Mouse (Mus musculus) stomach, embryonic 16.5 days (tissue): Measurements from ENCODE around the gene Gprc5c. TPM values are rescaled to one million over a fixed set of nuclear protein-coding genes. Genes with fewer than 3 reads are reported as not detected.

Source experiments
- ATAC-seq: fragments of 200-750 bp; cut with Nextera tagmentation; 2 replicates; pipeline ENCODE4 v1.8.0; 2017; ENCODE audit warnings: moderate number of reproducible peaks, moderate TSS enrichment; ENCODE audit not compliant: insufficient read depth, low FRiP score
- H3K27ac ChIP-seq: fragments of 300-500 bp; sonication (generic); 2 replicates; pipeline ENCODE4 v1.5.1; 2014; ENCODE audit warnings: low read length
- H3K27me3 ChIP-seq: fragments of 300-500 bp; sonication (generic); 2 replicates; pipeline ENCODE4 v1.6.1; 2014; ENCODE audit warnings: low read length, control low read depth, mixed read lengths; ENCODE audit not compliant: control insufficient read depth, insufficient read depth
- H3K36me3 ChIP-seq: fragments of 300-500 bp; sonication (generic); 2 replicates; pipeline ENCODE4 v1.6.1; 2014; ENCODE audit warnings: low read length; ENCODE audit not compliant: control insufficient read depth, insufficient read depth
- H3K4me1 ChIP-seq: fragments of 300-500 bp; sonication (generic); 2 replicates; pipeline ENCODE4 v1.6.1; 2014; ENCODE audit warnings: low read length, control low read depth, mixed read lengths; ENCODE audit not compliant: control insufficient read depth, insufficient read depth
- H3K4me2 ChIP-seq: fragments of 300-500 bp; sonication (generic); 2 replicates; pipeline ENCODE4 v1.6.1; 2014; ENCODE audit warnings: low read depth, low read length, mixed read lengths
- H3K4me3 ChIP-seq: fragments of 300-500 bp; sonication (generic); replicated peaks from 2 replicates; pipeline ENCODE4 v1.5.1; 2014; ENCODE audit warnings: mild to moderate bottlenecking, low read length
- H3K9ac ChIP-seq: fragments of 300-500 bp; sonication (generic); 2 replicates; pipeline ENCODE4 v1.6.1; 2014; ENCODE audit warnings: low read length
- H3K9me3 ChIP-seq: fragments of 300-500 bp; sonication (generic); replicated peaks from 2 replicates; pipeline ENCODE4 v1.6.1; 2016; ENCODE audit warnings: low read length, control low read depth; ENCODE audit not compliant: control insufficient read depth
- WGBS: fragments of 180-500 bp; shearing (Covaris S2); extraction: QIAGEN DNeasy Blood & Tissue Kit; methylation state at CpG from one replicate; pipeline ENCODE4 v1.1.7; 2014; 5-methylcytosine and 5-hydroxymethylcytosine counted together
- polyA plus RNA-seq: library from polyadenylated mRNA; unstranded; fragments of >200 nt; fragmentation: Nextera tagmentation; extraction: Ambion mirVana; gene quantifications from 2 replicates; pipeline ENCODE4 v1.2.1, GENCODE M21; 2015

The Gprc5c gene
- polyA plus RNA-seq, 1 experiment from 2014 or later = 23.0 TPM

GRCm38 (mm10) chr11:114858641-114859040 is 7.7 kb downstream of the Gprc5c start:
- WGBS = 83% methylated on average over 2 of the region's 2 CpGs

GRCm38 (mm10) chr11:114861057-114861456 is 10.1 kb downstream of the Gprc5c start:
- Histone ChIP-seq H3K4me1 (peaks cover 3% of the 10 kb centered on the region; the same call in 1 of the 2 replicates), H3K4me2 (no peak overlapping the region), H3K9ac (no peak overlapping the region), H3K4me3 (no peak overlapping the region), H3K27me3 (no peaks in the 10 kb centered on the region), H3K9me3 (no peaks in the 10 kb centered on the region), H3K27ac (no peak overlapping the region), H3K36me3 (no peaks in the 10 kb centered on the region)
- 59% methylated on average over 2 of the region's 2 CpGs for WGBS
- no peak for ATAC-seq

More at GRCm38 (mm10) chr11:114858641-114859040, 7.7 kb downstream of the Gprc5c start:
- Histone ChIP-seq H3K27ac (no peak overlapping the region), H3K9ac (no peak overlapping the region), H3K4me1 (no peaks in the 10 kb centered on the region), H3K27me3 (no peaks in the 10 kb centered on the region), H3K9me3 (no peaks in the 10 kb centered on the region), H3K36me3 (no peaks in the 10 kb centered on the region), H3K4me2 (no peak overlapping the region), H3K4me3 (no peak overlapping the region)
- no peak for ATAC-seq

GRCm38 (mm10) chr11:114862687-114863086 is 11.7 kb downstream of the Gprc5c start:
- Histone ChIP-seq H3K36me3 (no peaks in the 10 kb centered on the region), H3K9ac (no peak overlapping the region), H3K27me3 (no peaks in the 10 kb centered on the region), H3K4me1 (peaks cover 18% of the 10 kb centered on the region), H3K9me3 (no peaks in the 10 kb centered on the region), H3K4me2 (no peak overlapping the region), H3K4me3 (no peak overlapping the region), H3K27ac (no peak overlapping the region)
- WGBS = 84% methylated on average over 3 of the region's 3 CpGs
- no peak for ATAC-seq

- Histone ChIP-seq H3K36me3 (no peaks in the 10 kb centered on the region), H3K4me1 (peaks cover 21% of the 10 kb centered on the region), H3K4me3 (no peak overlapping the region), H3K9ac (no peak overlapping the region), H3K4me2 (no peak overlapping the region), H3K27me3 (no peaks in the 10 kb centered on the region), H3K9me3 (no peaks in the 10 kb centered on the region), H3K27ac (no peak overlapping the region)
- WGBS = 87% methylated on average over 21 of the region's 21 CpGs
- ATAC-seq = no peak
Observed at GRCm38 (mm10) chr11:114863918-114864420, 13.0 kb downstream of the Gprc5c start.

GRCm38 (mm10) chr11:114865999-114866398 is 15.0 kb downstream of the Gprc5c start:
- Histone ChIP-seq H3K27ac (no peak overlapping the region), H3K9ac (no peak overlapping the region), H3K4me3 (no peak overlapping the region), H3K36me3 (no peaks in the 10 kb centered on the region), H3K4me2 (no peak overlapping the region), H3K9me3 (no peaks in the 10 kb centered on the region), H3K27me3 (no peaks in the 10 kb centered on the region), H3K4me1 (peaks cover 21% of the 10 kb centered on the region)
- ATAC-seq = no peak
- 59% methylated on average over 5 of the region's 5 CpGs for WGBS

GRCm38 (mm10) chr11:114866486-114867360 is 15.8 kb downstream of the Gprc5c start:
- H3K4me2 ChIP-seq = 0 out of 2 replicates have a peak overlapping the region, but pooled peaks have one; percentile 0
- peak overlapping the region; percentile 72 for H3K27ac ChIP-seq
- no peaks in the 10 kb centered on the region for H3K27me3 ChIP-seq
- peak; percentile 65 for ATAC-seq
- WGBS = 40% methylated on average over 10 of the region's 10 CpGs
- H3K36me3 ChIP-seq = no peaks in the 10 kb centered on the region
- peaks cover 21% of the 10 kb centered on the region for H3K4me1 ChIP-seq
- H3K4me3 ChIP-seq = no peak overlapping the region
- H3K9me3 ChIP-seq = no peaks in the 10 kb centered on the region
- no peak overlapping the region; the same call in 1 of the 2 replicates for H3K9ac ChIP-seq

- Histone ChIP-seq H3K4me2 (0 out of 2 replicates have a peak overlapping the region, but pooled peaks have one; percentile 0), H3K4me3 (no peak overlapping the region), H3K27me3 (no peaks in the 10 kb centered on the region), H3K9me3 (no peaks in the 10 kb centered on the region), H3K36me3 (no peaks in the 10 kb centered on the region), H3K4me1 (peaks cover 21% of the 10 kb centered on the region), H3K27ac (peak overlapping the region; percentile 72), H3K9ac (no peak overlapping the region; the same call in 1 of the 2 replicates)
- peak; percentile 61; the same call in 1 of the 2 replicates for ATAC-seq
- WGBS = 45% methylated on average over 11 of the region's 11 CpGs
Observed at GRCm38 (mm10) chr11:114867361-114868235, 16.6 kb downstream of the Gprc5c start.

- peaks cover 27% of the 10 kb centered on the region for H3K4me1 ChIP-seq
- H3K36me3 ChIP-seq = no peaks in the 10 kb centered on the region
- no peak overlapping the region for H3K9ac ChIP-seq
- no peak overlapping the region for H3K27ac ChIP-seq
- H3K4me2 ChIP-seq = no peak overlapping the region
- WGBS = 88% methylated on average over 12 of the region's 12 CpGs
- H3K4me3 ChIP-seq = no peak overlapping the region
- no peak for ATAC-seq
- H3K9me3 ChIP-seq = no peaks in the 10 kb centered on the region
- H3K27me3 ChIP-seq = no peaks in the 10 kb centered on the region
Observed at GRCm38 (mm10) chr11:114868280-114868679, 17.3 kb downstream of the Gprc5c start.
